Mouse (Mus musculus): Measurements from ENCODE around the gene Susd2. TPM values are rescaled to one million over a fixed set of nuclear protein-coding genes. Genes with fewer than 3 reads are reported as not detected.

Gene Susd2
- polyA plus RNA-seq, 1 experiment, result 2.8 TPM

DNA sequence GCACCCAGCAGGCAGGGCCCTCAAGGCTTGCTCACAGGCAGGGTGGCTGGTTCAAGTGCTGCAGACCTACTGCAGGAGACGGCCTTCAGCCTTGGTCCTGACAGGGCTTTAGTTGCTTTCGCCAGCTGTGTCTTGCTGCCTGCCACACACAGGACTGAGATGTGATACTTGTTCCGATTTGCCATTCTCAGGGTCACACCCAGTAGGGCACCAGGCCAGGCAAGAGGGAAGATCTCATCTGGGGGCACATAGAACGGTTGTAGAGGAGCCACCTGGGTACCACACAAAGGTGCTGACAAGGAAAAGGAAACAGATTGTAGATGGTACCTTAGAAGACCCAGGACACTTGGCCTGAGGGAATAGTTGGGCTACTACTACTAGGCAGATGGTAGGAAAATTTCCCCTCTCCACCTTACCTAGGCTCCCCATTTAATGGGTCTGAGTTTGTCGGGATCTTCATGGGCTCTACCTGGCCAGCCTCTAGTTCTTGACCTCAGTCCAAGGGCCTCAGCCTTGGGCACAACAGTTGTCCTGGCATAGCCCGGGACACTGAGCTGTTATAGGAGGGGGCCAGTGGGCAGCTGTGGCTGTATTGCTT is 21.0 kb upstream of the Susd2 start:
- Histone ChIP-seq H3K27ac (ENCODE audit: control insufficient read depth, insufficient read depth, low read depth, low read length, poor library complexity) (no peak overlapping the region), H3K4me3 (replicated peaks; ENCODE audit: control insufficient read depth, low read depth, low read length) (no peak overlapping the region), H3K4me1 (ENCODE audit: control insufficient read depth, insufficient read depth, low read length) (peaks cover 4% of the 10 kb centered on the region; the same call in 1 of the 2 replicates)
- TF ChIP-seq POLR2A (IDR thresholded peaks at IDR 0.05; ENCODE audit: borderline replicate concordance, control insufficient read depth, low read depth, low read length), result no peak
- no peak for TF ChIP-seq CTCF (IDR thresholded peaks at IDR 0.05; ENCODE audit: control insufficient read depth, insufficient read depth, low read length)
- 83% methylated on average over 6 of the region's 6 CpGs for WGBS

DNA sequence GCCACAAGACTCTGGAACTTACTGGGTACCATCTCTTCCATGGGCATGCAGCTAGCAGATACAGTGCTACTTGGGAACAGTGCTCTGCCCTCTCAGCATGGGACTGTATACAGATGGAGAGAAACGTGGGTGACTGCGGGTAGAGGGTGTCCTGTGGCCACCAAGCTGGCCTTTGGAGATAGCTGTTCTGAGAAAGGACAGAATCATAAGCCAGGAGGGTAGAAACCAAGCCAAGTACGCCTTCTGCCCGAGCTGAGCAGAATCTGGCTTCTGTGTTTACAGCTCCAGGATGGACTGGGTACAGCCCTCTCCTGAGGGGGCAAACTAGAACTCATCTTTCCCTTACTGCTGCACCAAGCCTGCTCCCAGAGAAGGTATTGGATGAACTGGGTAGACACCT is 18.8 kb upstream of the Susd2 start:
- WGBS, result 85% methylated on average over 4 of the region's 4 CpGs
- H3K4me3 ChIP-seq (replicated peaks; ENCODE audit: control insufficient read depth, low read depth, low read length), result no peak overlapping the region
- H3K4me1 ChIP-seq (ENCODE audit: control insufficient read depth, insufficient read depth, low read length), result no peaks in the 10 kb centered on the region
- no peak overlapping the region for H3K27ac ChIP-seq (ENCODE audit: control insufficient read depth, insufficient read depth, low read depth, low read length, poor library complexity)
- TF ChIP-seq CTCF (IDR thresholded peaks at IDR 0.05; ENCODE audit: control insufficient read depth, insufficient read depth, low read length) (no peak), POLR2A (IDR thresholded peaks at IDR 0.05; ENCODE audit: borderline replicate concordance, control insufficient read depth, low read depth, low read length) (no peak)

DNA sequence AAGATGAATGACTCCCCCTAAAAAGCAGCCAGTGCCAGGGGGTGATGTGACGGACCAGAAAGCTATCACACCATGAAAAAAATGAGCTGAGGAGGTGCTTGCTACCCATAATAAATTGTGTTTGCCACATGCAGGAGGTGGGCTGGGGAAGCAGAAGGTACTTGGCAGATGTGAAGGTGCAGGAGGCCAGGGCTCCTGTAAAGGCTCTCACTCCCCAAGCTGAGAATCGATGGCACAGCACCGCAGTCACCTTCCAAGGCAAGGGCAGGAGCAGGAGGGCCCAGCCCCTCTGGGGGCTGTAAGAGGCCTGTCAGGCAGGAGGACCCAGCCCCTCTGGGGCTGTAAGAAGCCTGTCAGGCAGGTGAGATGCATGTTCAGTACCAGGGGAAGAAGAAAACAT is 18.1 kb upstream of the Susd2 start:
- TF ChIP-seq CTCF (IDR thresholded peaks at IDR 0.05; ENCODE audit: control insufficient read depth, insufficient read depth, low read length), result no peak
- no peak for TF ChIP-seq POLR2A (IDR thresholded peaks at IDR 0.05; ENCODE audit: borderline replicate concordance, control insufficient read depth, low read depth, low read length)
- H3K4me1 ChIP-seq (ENCODE audit: control insufficient read depth, insufficient read depth, low read length), result no peaks in the 10 kb centered on the region
- no peak overlapping the region for H3K4me3 ChIP-seq (replicated peaks; ENCODE audit: control insufficient read depth, low read depth, low read length)
- no peak overlapping the region for H3K27ac ChIP-seq (ENCODE audit: control insufficient read depth, insufficient read depth, low read depth, low read length, poor library complexity)
- 89% methylated on average over 3 of the region's 3 CpGs for WGBS

DNA sequence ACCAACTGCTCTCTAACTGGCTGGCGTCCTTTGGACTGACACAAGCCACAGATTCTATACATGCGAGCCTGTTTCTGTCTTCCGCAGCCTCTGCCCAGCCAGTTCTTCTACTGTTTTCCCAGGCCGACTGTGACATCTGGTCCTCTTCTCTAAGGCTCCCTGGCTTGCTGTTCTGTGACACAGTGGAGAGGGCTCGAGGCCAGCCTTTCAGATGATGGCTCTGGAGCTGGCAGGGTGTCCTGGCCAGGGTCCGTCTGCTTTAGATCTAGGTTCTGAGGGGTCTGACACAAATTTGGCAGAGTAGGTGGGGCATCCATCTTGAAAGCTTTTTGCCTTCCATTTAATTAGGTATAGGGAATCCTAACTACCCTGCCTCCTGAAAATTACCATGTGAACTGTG is 17.6 kb upstream of the Susd2 start:
- 88% methylated on average over 6 of the region's 6 CpGs for WGBS
- H3K4me3 ChIP-seq (replicated peaks; ENCODE audit: control insufficient read depth, low read depth, low read length), result no peak overlapping the region
- no peak overlapping the region for H3K27ac ChIP-seq (ENCODE audit: control insufficient read depth, insufficient read depth, low read depth, low read length, poor library complexity)
- TF ChIP-seq CTCF (IDR thresholded peaks at IDR 0.05; ENCODE audit: control insufficient read depth, insufficient read depth, low read length), result no peak
- no peak for TF ChIP-seq POLR2A (IDR thresholded peaks at IDR 0.05; ENCODE audit: borderline replicate concordance, control insufficient read depth, low read depth, low read length)
- H3K4me1 ChIP-seq (ENCODE audit: control insufficient read depth, insufficient read depth, low read length), result no peaks in the 10 kb centered on the region

DNA sequence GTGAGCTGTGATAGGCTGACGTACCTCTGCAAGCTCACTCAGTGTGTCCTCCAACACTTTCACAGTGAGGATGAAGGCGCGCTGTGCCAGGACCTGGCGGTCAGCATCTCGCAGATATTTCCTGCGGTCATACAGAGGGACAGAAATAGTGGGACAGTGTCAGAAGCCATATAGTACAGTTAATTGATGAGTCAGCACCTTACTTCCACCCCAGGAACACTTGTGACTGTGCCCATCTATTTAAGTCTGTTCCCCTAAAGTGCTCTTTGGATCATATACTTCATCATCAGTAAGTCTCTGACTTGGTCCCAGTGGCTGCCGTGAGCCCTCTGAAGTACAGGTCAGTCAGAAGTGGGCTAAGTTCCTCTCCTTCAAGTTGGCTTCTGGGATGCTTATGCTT is 14.0 kb upstream of the Susd2 start:
- 95% methylated on average over 7 of the region's 7 CpGs for WGBS
- H3K4me3 ChIP-seq (replicated peaks; ENCODE audit: control insufficient read depth, low read depth, low read length), result no peak overlapping the region
- H3K27ac ChIP-seq (ENCODE audit: control insufficient read depth, insufficient read depth, low read depth, low read length, poor library complexity), result no peak overlapping the region; the same call in 1 of the 2 replicates
- no peak for TF ChIP-seq POLR2A (IDR thresholded peaks at IDR 0.05; ENCODE audit: borderline replicate concordance, control insufficient read depth, low read depth, low read length)
- no peak for TF ChIP-seq CTCF (IDR thresholded peaks at IDR 0.05; ENCODE audit: control insufficient read depth, insufficient read depth, low read length)
- no peaks in the 10 kb centered on the region for H3K4me1 ChIP-seq (ENCODE audit: control insufficient read depth, insufficient read depth, low read length)

DNA sequence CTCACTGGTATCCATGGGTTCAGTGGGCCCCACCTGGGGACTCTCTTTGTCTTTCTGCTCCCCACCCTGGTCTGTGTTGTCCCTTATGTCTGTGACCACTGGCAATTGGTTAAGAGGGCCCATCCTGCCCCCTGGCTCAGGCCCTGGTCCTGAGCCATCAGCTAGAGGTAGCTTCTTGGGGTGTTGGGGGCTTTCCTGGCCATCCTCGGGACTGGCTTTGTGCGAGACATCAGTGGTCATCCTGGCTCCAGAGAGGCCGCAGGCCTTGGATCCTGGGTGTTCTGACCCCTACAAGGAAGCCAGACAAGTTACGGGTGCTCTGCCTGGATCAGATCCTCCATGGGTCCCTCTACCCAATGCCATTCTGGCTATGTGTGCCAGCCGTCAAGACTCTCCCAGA is 13.4 kb upstream of the Susd2 start:
- no peak for TF ChIP-seq CTCF (IDR thresholded peaks at IDR 0.05; ENCODE audit: control insufficient read depth, insufficient read depth, low read length)
- TF ChIP-seq POLR2A (IDR thresholded peaks at IDR 0.05; ENCODE audit: borderline replicate concordance, control insufficient read depth, low read depth, low read length), result no peak
- Histone ChIP-seq H3K4me3 (replicated peaks; ENCODE audit: control insufficient read depth, low read depth, low read length) (no peak overlapping the region), H3K27ac (ENCODE audit: control insufficient read depth, insufficient read depth, low read depth, low read length, poor library complexity) (no peak overlapping the region; the same call in 1 of the 2 replicates), H3K4me1 (ENCODE audit: control insufficient read depth, insufficient read depth, low read length) (no peaks in the 10 kb centered on the region)
- WGBS, result 91% methylated on average over 5 of the region's 5 CpGs

DNA sequence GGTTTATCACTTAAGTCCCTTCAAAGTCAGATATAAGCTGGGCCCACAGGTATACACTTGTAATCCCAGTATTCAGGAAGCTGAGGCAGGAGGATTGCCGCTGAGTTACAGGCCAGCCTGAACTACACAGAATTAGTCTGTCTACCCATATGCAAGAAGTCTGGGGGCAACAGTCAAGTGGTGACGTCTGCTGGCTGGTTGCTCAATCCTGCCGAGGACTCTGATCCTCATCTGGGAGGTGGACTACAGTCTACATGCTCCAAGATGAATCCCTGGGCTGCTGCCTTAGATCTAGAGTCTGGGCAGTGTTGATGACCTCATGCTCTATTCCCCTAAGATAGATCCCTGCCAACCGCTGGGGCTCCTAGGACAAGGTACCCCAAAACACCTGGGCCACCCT is 10.2 kb upstream of the Susd2 start:
- 73% methylated on average over 4 of the region's 4 CpGs for WGBS
- Histone ChIP-seq H3K4me3 (replicated peaks; ENCODE audit: control insufficient read depth, low read depth, low read length) (no peak overlapping the region), H3K4me1 (ENCODE audit: control insufficient read depth, insufficient read depth, low read length) (no peaks in the 10 kb centered on the region)

DNA sequence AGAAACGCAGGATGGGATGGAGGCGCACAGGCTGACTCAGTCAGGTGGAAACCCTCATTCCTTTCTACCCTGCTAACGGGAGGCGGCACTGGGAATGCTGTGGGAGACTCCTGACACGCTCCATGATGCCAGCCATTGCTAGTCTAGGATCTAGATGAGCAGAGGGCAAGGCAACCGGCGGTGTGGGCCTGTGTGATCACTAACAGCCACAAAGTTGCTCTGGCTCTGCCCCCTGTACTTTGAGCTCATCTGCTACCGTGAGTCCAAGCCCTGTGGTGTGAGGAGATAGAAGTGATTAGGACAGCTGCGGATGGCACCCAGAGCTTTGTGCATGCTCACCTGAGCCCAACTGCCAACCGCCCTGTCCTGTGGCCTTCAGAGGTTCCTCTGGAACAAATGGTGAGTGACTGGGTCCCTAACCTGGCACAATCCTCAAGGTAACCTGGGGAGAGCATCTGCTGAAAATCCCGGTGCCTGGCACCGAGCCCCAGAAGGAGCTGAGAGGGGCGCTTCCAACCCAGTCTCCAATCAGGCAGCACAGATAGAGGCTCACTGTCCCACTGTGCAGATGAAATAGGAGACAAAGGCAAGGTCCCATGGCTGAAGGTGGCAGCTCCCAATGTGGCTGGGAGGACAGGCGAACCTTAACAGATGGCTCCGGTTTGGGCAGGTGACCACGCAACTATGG is 7.7 kb upstream of the Susd2 start:
- WGBS, result 94% methylated on average over 16 of the region's 16 CpGs
- TF ChIP-seq POLR2A (IDR thresholded peaks at IDR 0.05; ENCODE audit: borderline replicate concordance, control insufficient read depth, low read depth, low read length) (no peak), CTCF (IDR thresholded peaks at IDR 0.05; ENCODE audit: control insufficient read depth, insufficient read depth, low read length) (no peak)
- no peaks in the 10 kb centered on the region for H3K4me1 ChIP-seq (ENCODE audit: control insufficient read depth, insufficient read depth, low read length)
- H3K4me3 ChIP-seq (replicated peaks; ENCODE audit: control insufficient read depth, low read depth, low read length), result no peak overlapping the region
- no peak overlapping the region for H3K27ac ChIP-seq (ENCODE audit: control insufficient read depth, insufficient read depth, low read depth, low read length, poor library complexity)

More for the DNA sequence above, 10.2 kb upstream of the Susd2 start:
- TF ChIP-seq CTCF (IDR thresholded peaks at IDR 0.05; ENCODE audit: control insufficient read depth, insufficient read depth, low read length), result no peak
- TF ChIP-seq POLR2A (IDR thresholded peaks at IDR 0.05; ENCODE audit: borderline replicate concordance, control insufficient read depth, low read depth, low read length), result no peak
- no peak overlapping the region for H3K27ac ChIP-seq (ENCODE audit: control insufficient read depth, insufficient read depth, low read depth, low read length, poor library complexity)

All from bone marrow, adult 2 months (tissue).